Mouse (Mus musculus): ENCODE measurements around the gene Accs.

DNA sequence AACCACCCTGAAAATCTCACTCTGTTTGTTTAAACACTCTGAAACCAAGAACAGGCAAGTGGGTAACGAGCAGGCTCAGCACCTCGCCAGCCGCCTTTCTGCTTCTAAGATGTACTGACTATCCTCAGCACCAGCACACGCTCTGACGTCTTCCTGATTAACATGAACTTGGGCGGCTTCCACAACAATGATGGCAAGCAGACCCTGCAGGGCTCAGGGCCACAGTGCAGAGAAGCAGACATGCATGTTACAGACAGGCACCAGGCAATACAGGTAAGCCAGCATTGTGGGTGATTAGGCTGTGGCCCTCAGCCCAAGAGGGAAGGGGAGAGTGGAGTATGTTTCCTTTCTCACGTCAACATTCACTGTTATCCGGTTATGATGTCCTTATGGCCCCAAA is 42.3 kb downstream of the Accs start:
- TF ChIP-seq CTCF (conservative IDR thresholded peaks at IDR 0.05; ENCODE audit: low read length): no peak
- TF ChIP-seq NANOG (IDR thresholded peaks at IDR 0.05; ENCODE audit: borderline replicate concordance, low read length): no peak
- no peak for TF ChIP-seq POU5F1 (IDR thresholded peaks at IDR 0.05; ENCODE audit: borderline replicate concordance, low read length)

Measured in E14TG2a.4 (cell line).